Mouse (Mus musculus): ENCODE results near the gene Mnx1.

DNA sequence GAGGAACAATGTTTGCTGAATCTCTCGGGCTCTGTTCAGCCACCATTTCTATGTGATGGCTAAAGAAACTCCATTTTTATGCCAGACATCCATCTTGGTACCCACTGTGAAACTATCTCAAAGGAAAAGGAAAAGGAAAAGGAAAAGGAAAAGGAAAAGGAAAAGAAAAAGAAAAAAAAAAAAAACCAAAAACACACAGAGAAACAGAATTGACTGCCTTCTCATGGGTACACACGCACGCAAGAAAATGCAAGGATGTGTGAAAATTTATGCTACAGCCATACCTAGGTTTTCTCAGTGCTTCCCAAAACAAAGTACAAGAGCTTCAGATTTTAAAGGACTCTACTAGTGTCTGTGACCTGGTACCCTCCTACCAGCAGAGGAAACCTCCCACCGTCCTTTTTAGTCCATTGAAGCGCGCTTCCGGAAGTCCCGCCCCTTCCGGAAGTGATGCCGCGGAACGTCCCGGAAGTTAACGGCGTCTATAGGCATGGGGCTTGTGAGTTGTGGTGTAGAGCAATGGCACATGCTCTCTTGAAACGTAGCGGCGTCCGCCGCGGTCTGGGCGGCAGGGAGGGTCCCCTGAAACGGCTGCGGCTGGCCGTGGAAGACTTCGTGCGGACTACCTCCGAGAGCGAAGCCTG lies 43.9 kb downstream of the Mnx1 start, which contains the start of gene Nom1:
- peak; percentile 59; the same call in 1 of the 2 replicates for TF ChIP-seq POLR2A (IDR thresholded peaks at IDR 0.05; ENCODE audit: borderline replicate concordance, control insufficient read depth, low read depth, low read length)
- no peak for TF ChIP-seq CTCF (IDR thresholded peaks at IDR 0.05; ENCODE audit: control insufficient read depth, insufficient read depth, low read length)
